Mouse (Mus musculus) G1E-ER4 (cell line): ENCODE data around the gene Eng. TPM values are rescaled to one million over a fixed set of nuclear protein-coding genes. Genes with fewer than 3 reads are reported as not detected.

ENCODE experiments used
- GATA1 ChIP-seq: IDR thresholded peaks from one replicate; pipeline ENCODE4 v1.8.0; 2012; ENCODE audit warnings: low read length, inconsistent platforms
- polyA plus RNA-seq: library from polyadenylated mRNA; stranded (reverse); fragments of >175 nt; gene quantifications from 2 replicates; pipeline ENCODE4 v1.2.3, GENCODE M21; 2012

Eng gene
- polyA plus RNA-seq, 1 experiment, result 0.31 TPM

DNA sequence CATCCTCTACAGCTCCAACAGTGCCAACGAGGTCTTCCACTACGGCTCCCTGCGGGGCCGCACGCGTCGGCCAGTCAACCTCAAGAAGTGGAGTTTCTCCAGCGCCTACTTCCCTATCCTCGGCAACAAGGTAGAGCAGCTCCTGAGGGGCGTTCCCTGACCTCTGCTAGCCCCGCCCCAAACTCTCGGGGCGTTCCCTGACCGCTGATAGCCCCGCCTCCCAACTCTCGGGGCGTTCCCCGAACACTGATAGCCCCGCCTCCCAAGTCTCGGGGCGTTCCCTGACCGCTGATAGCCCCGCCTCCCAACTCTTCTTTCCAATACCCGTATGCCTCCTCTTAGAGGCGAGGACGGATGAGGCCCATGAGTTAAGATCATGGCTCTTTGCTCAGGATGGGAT, 34.1 kb upstream of the Eng start:
- no peak for TF ChIP-seq GATA1

DNA sequence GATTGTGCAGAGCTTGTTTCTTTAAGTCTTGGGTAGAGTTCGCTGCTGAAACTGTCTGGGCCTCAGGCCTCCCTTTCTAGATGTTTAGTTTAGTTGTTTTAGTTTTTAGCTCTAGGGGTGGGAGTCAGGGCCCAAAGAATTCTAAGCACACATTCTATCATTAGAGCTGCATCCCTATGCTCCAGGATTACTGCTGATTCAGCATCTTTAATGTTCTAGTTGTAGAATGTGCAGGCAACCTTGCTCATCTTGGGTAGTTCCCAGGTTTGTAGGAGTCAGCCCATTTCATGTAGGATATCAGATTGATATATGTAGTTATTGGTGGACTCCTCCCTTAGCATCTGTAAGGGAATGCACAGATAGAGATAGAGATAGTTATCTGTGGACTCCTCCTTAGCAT, 29.3 kb upstream of the Eng start:
- no peak for TF ChIP-seq GATA1

DNA sequence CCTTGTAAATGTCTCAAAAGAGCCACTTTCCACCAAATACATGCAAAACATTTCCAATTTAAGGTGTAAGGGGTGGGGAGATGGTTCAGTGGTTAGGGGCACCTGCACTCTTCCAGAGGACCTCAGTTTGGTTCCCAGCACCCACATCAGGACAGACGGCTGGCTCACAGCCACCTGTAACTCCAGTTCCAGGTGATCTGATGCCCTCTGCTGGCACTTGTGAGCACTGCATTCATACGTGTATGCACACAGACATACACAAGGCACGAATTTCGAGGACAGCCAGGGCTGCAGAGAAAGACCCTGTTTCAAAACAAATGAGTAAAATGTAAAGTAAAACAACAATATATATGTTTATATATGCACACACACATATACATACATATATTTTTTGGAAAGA, 28.8 kb upstream of the Eng start:
- TF ChIP-seq GATA1, result no peak

DNA sequence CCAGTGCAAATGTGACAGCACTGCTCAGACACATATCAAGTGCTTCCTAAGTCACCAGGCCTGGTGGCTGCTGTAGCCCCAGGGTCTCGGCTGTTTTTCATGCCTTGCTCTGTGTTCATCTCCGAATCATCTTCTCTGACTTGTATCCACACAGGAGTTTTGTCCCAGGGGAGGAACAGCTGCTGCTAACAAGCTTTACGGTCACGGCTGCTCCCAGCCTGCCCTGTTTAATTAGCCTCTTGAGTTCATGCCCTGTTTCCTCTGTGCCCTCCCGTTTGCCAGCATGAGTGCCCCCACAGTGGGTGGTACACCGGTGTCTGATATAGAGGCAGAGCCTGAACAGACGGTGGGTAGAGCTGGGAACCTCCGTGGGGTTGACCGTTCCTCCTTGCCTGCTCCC, 28.3 kb upstream of the Eng start:
- no peak for TF ChIP-seq GATA1

DNA sequence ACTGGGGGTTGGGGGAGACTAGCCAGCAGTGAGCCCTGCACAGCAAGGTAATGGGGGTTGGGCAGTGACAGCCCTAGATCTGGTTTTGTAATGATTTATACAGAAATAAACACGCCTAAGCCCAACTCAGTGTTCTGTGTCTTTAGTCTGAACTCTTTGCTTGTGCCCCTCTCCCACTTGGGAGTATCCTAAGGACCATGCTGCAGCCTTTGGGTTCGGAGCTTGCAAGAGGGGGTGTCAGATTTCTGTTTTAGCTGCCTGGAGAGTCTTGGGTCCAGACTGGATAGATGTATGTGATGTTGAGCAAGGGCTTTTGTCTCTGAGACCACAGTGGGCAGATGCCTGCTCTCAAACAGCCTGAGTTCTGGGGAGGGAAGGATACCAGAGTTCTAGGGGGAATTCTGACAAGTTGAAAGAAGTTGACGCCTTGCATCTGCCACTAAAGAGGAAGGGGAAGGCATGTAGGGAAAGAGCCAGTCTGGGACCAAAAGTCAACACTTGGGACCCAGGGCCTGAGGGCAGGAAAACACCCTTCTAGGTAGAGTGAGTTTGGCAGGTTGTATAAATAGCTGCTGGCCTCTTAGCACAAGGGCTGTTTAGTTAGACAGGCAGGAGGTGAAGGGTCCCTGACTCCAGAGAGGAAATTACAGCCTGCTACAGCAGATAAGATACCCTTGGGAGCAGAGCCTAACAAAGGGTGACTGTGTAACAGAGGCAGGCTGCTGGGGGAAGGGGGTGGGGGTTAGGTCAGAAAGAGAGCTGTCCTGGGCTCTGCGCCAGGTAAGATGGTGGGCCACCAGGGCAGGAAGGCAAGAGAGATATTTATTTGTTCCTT, 25.5 kb upstream of the Eng start:
- TF ChIP-seq GATA1, result no peak

DNA sequence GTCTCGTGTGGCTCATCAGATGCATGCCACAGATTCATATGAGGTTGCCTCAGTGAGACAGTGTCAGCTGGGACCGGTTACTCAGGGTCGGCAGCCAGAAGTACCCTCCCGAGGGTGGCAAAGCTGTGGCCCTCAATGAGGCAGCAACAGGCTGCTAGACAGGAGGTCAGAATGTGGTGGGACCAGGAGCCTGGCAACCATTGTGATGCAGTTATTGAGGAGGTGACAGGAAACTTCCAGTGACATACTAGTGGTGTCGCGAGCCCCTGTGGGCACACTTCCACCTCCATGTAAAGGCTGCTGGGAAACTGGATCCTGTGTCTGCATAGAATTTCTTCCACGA, 24.9 kb upstream of the Eng start, which contains the start of gene Ak1:
Ak1 (plus strand) TSS at position 242 of the 343 bp plus-strand sequence.
- TF ChIP-seq GATA1, result no peak

DNA sequence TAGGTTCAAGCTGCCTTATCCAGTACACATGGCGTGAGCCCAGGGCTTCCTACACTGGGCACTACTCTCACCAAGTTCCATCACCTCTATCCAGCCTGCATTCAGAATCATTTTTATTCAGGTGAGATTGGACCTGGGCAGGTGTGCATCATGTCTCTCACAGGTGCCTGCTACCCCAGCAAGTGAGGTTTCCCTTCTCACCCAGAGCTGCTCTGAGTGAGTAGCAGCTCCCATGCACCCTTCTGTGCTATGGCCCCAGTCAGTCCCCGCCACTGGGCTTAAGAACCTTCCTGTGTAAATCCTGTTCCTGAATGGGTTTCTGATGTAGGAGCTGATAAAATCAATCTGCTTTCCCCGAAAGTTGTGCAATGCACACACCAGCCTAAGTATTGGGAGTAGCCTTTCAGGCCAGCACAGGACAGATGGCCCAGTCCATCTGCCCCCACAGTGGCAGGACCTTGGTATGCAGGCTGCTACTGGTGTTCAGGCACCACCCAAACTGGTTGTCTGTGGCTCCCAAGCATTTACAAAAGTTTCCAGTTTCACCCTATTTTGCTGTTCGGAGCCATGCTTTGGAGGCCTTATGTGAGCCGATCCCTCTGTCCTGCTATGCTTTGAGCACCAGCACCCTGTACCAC, 22.2 kb upstream of the Eng start:
- no peak for TF ChIP-seq GATA1

DNA sequence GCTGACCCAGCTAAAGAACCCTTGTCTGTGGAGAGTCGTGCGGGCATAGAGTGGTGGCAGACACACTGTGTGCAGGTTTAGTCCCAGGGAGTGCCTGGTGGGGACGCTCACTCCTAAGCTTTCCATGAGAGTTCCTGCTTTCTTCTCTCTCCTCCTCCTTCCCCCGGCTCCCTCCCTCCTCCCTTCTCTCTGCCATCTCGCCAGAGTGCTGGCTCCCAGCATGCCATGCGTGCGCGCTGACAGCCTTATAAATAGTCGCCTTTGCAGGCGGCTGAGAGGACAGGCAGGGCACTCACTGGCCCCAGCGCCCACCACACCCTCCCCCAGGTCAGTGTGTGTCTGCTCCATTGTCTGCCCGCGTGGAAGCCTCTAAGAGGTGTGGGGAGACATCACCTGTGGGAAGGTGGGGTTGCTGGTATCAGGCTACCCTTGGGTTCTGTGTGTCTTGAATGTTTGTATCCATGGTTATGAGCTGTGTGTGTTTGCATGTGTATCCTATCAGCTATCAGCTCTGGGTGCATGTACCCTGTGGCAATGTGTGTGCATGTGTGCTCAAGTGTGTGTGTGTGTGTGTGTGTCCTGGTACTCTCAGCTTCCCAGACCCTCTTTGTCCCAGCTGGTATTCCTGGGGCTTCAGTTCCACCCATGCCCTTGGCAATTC, 21.1 kb upstream of the Eng start:
- no peak for TF ChIP-seq GATA1

DNA sequence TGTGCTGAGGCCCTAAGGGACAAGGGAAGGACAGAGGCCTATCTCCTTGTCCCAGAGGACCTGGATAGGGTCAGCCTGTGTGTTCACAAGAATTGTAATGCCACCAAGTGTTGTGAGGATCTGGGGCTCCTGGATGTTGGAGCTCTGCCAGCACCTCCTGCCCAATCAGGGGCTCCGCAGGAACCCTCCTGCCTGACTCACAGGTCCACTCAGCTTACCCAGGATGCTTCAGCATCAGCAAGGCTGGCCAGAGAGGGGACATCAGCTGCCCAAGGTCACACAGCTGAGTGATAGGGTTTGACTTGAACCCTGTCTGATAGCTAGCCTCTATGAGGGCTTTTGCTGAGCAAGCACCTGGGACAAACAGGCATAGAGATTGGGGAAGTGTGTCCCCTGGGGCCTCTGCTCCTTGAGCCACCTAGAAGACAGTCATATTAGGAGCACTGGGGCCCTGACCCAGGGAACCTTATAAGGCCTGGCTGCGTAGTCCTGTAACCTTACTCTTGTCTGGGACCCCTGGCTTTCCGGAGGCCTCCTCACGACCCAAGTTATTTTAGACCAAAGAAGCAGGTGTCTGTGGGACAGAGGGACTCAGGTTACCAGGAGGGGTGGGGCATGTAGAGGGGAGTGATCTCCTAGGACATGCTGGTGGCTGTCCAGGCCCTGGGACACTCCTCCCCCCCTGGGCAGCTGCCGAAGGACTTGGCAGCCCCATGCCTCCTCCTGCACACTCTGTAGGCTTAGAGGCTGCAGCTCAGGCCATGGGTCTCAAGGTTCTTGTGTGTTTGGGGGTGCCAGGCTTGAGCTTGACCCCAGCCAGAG, 20.3 kb upstream of the Eng start:
- TF ChIP-seq GATA1, result no peak

DNA sequence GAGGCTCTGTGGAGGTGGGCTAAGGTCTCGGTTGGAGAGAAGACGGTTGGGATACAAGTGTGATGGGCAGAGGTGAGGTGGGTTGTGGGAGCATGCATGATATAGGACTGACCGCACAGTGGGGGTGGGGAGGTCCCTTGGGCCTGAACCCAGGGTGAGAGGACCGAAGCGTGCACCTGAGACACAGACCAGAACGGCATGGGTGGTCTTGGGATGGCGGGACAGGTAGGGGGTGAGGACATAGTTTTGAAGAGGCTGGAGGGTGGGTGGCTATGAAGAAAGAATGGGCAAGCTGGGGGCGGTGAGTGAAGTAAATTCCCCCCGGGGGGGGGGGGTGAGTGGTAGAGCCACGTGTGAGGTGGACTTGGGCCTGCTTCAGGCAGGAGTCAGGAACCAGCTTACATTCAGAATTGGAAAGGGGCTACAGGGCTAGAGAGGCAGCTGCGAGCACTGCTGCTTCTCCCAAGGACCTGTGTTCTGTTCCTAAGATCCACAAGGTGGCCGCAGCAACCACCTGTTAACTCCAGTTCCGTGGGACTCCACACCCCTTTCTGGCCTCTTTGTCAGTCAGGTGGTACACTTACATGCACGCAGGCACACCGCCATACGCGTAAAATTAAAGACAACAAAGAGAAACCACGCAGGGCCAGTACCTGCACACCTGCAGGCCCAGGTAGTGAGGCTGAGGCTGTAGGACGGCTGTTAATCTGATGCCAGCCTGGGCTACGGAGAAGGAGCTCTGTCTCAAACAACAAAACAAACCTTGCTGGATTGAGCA, 18.9 kb upstream of the Eng start:
- no peak for TF ChIP-seq GATA1

DNA sequence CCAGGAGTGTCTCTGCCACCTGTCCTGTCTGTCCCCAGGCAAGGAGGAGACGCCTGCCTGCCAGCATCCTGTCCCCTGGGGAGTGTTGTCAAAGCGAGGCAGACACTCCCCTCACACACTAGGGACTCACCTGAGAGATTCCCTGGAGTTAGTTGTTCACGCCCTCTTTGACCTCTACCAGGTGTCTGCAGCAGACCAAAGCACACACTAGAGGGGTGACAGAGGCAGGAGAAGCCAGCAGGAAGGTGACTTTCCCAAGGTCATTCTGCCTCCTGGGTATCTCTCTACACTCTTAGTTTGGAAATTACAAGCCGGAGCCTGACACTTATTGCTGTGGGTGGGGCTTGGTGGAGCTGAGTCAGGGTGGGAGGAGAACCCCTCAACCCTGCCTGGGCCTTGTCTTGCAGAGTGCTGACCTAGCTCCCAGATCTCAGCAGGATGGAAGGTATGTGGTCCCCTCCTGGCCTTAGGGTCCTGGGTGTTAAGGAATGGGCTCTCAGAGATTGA, 18.3 kb upstream of the Eng start:
- no peak for TF ChIP-seq GATA1

DNA sequence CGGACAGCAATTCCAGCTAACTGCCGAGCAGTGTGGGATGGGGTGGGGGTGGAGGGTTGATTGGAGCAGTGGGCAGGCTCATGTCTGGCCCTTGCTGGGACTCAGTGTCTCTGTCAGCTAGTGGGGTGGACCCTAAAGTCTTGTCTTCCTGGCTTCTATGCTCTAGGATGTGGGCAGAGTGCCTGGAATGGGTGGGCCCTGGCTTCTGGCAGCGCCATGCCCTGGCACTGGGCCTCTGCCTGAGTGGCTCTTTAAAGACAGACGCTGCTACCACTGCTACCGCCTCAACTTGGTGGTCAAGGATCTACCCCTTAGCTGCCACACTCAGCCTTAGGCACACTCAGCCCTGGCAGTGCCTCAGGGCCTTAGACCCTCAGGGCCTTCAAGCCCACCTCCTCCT, 17.7 kb upstream of the Eng start:
- no peak for TF ChIP-seq GATA1

DNA sequence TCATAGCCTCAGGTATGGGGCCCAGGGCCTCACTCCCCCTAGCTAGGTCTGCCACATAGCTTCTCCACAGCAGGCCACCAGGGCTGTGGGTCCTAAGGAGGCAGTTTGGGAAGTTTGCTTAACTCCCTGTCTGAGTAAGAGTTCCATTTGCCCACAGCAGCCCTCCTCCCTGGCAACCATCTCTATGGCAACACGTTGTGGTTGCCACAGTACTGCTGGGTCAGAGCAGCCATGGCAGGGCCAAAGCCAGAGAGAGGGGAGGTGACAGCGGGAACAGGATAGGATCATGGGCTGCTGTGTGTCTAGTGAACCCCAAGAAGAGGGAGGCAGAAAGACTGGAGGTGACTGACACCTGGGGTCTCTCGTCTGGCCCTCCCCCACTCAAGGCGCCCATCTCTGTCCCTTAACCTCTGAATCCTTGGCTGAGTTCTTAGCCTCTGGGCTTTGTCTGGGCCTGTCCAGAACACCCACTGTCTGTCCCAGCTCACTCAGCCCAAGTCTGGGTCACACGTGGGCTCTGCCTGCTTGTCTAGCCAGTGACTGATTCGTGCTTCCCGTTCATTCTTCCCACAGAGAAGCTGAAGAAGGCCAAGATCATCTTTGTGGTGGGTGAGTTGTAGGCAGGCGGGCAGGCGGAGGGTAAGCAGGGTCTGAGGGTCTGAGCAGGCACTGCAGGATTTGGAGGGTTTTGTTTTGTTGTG, 17.0 kb upstream of the Eng start:
- TF ChIP-seq GATA1, result no peak

DNA sequence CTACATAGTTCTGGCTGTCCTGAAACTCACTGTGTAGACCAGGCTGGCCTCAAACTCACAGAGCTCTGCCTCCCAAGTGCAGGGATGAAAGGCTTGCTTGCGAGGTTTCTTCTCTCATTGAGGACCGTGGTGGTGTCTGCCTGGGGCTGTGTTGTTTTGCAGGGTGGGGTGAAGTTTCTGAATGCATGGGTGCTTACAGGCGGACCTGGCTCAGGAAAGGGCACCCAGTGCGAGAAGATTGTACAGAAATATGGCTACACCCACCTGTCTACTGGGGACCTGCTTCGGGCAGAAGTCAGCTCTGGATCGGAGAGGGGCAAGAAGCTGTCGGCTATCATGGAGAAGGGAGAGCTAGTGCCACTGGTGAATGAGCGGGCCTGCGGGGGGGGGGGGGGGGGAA, 16.4 kb upstream of the Eng start:
- no peak for TF ChIP-seq GATA1

DNA sequence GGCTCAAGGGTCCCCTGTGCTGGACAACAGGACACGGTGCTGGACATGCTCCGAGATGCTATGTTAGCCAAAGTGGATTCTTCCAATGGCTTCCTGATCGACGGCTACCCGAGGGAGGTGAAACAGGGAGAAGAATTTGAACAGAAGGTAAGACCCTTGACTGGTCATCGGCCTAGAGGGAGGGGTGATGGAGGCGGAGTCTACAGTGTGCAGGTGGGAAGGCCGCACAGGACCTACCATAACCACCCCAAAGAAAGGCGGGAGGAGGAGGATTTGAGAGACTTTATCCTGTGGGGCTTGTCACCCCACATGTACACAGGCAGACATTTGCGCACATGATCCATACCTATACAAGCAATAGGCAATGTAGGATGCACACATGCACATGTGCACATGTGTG, 15.3 kb upstream of the Eng start:
- TF ChIP-seq GATA1, result no peak
